In genomic region chr14:118657206-118657605, GRCm38 (mm10) we compare ENCODE assay signal across 17 mouse cellular contexts. TPM values are rescaled to one million over a fixed set of nuclear protein-coding genes. Genes with fewer than 3 reads are reported as not detected.
DNase-seq lines count a peak whose midpoint lies in the region; ATAC-seq and TF ChIP-seq lines count a peak whose summit lies in the region.
"Had no signal": no experiment of that assay in that cellular context is flagged by ENCODE, and none has a peak within 500 bp of the region (broad histone marks: within the 10 kb centered on the region; RNA-seq: fewer than 3 reads in every experiment).

No protein-coding gene starts in this region.

- peak; percentile 53 for TF ChIP-seq EP300 in liver, embryonic 14.5 days (IDR thresholded peaks at IDR 0.05; ENCODE audit: low read depth)

- DNase-seq in heart, embryonic 10.5 days (ENCODE audit: low spot score): no peak
- no peak for DNase-seq in heart, adult 18-20 months
- no peak for DNase-seq in liver, embryonic 11.5 days (ENCODE audit: low spot score)
- DNase-seq in liver: no peak
- no peak for DNase-seq in liver, embryonic 14.5 days (ENCODE audit: low read depth in 3 of 3, low spot score in 3 of 3)
- DNase-seq in cerebellum, postnatal 4 days (ENCODE audit: low spot score in 2 of 2): no peak
- DNase-seq in cerebellum, adult 18-20 months: no peak
- DNase-seq: cerebellum, adult 9-10 months; heart, postnatal 14 days; lung, adult 2 months; thymus, postnatal 4 days had no signal

- H3K27ac ChIP-seq in heart, embryonic 10.5 days: 0 out of 2 replicates have a peak overlapping the region, but pooled peaks have one; percentile 22
- peak overlapping the region; percentile 87 for H3K27ac ChIP-seq in liver, embryonic 11.5 days (ENCODE audit: low read depth, low read length)
- peak overlapping the region; percentile 50 for H3K27ac ChIP-seq in liver, embryonic 14.5 days
- peak overlapping the region; percentile 64; the same call in 1 of the 2 replicates for H3K27ac ChIP-seq in stomach, embryonic 16.5 days (ENCODE audit: low read length)
- H3K27ac ChIP-seq: embryonic facial prominence, embryonic 13.5 days; hindbrain, embryonic 13.5 days; neural tube, embryonic 12.5 days had no signal

- no peaks in the 10 kb centered on the region for H3K36me3 ChIP-seq in heart, embryonic 10.5 days
- H3K36me3 ChIP-seq in liver, embryonic 11.5 days (ENCODE audit: control insufficient read depth, insufficient read depth, low read length): no peaks in the 10 kb centered on the region
- no peaks in the 10 kb centered on the region for H3K36me3 ChIP-seq in liver, embryonic 14.5 days (replicated peaks; ENCODE audit: control insufficient read depth, insufficient read depth, low read depth)
- H3K36me3 ChIP-seq in stomach, embryonic 16.5 days (ENCODE audit: control insufficient read depth, insufficient read depth, low read length): no peaks in the 10 kb centered on the region
- H3K36me3 ChIP-seq: embryonic facial prominence, embryonic 13.5 days; heart, embryonic 12.5 days; hindbrain, embryonic 13.5 days; neural tube, embryonic 12.5 days had no signal

- no peak overlapping the region for H3K4me3 ChIP-seq in heart, embryonic 10.5 days
- no peak overlapping the region for H3K4me3 ChIP-seq in liver, embryonic 11.5 days (ENCODE audit: low read depth, low read length)
- no peak overlapping the region for H3K4me3 ChIP-seq in liver, embryonic 14.5 days (ENCODE audit: insufficient read depth in 1 of 2, low read depth in 2 of 2, low read length in 2 of 2)
- H3K4me3 ChIP-seq in stomach, embryonic 16.5 days (replicated peaks; ENCODE audit: low read length): no peak overlapping the region
- H3K4me3 ChIP-seq: embryonic facial prominence, embryonic 13.5 days; heart, embryonic 12.5 days; hindbrain, embryonic 13.5 days; neural tube, embryonic 12.5 days had no signal

- WGBS in heart, embryonic 10.5 days: 44% methylated on average over 4 of the region's 4 CpGs
- 25% methylated on average over 4 of the region's 4 CpGs for WGBS in liver, embryonic 11.5 days
- 9% methylated on average over 4 of the region's 4 CpGs for WGBS in liver, embryonic 14.5 days (ENCODE audit: insufficient replicate concordance)
- WGBS in stomach, embryonic 16.5 days: 53% methylated on average over 4 of the region's 4 CpGs

- peak overlapping the region; percentile 27 for H3K4me2 ChIP-seq in liver, embryonic 11.5 days
- peak overlapping the region; percentile 1; the same call in 1 of the 2 replicates for H3K4me2 ChIP-seq in liver, embryonic 14.5 days (ENCODE audit: low read depth)
- H3K4me2 ChIP-seq in stomach, embryonic 16.5 days (ENCODE audit: low read depth, low read length): no peak overlapping the region
- H3K4me2 ChIP-seq: embryonic facial prominence, embryonic 13.5 days; heart, embryonic 12.5 days; hindbrain, embryonic 13.5 days; neural tube, embryonic 12.5 days had no signal

- ATAC-seq in liver, embryonic 11.5 days (replicated peaks; ENCODE audit: low FRiP score): peak; percentile 80
- ATAC-seq in liver, embryonic 14.5 days (ENCODE audit: insufficient read depth): peak; percentile 75
- ATAC-seq in stomach, embryonic 16.5 days (ENCODE audit: insufficient read depth, low FRiP score): no peak
- ATAC-seq: forebrain, embryonic 14.5 days had no signal

- no peaks in the 10 kb centered on the region for H3K9me3 ChIP-seq in heart, embryonic 10.5 days
- H3K9me3 ChIP-seq in liver, embryonic 11.5 days (ENCODE audit: control insufficient read depth, low read length): no peaks in the 10 kb centered on the region
- no peaks in the 10 kb centered on the region for H3K9me3 ChIP-seq in liver, embryonic 14.5 days (ENCODE audit: control insufficient read depth, low read length)
- no peaks in the 10 kb centered on the region for H3K9me3 ChIP-seq in stomach, embryonic 16.5 days (replicated peaks; ENCODE audit: control insufficient read depth, low read length)
- H3K9me3 ChIP-seq: embryonic facial prominence, embryonic 13.5 days; heart, embryonic 12.5 days; hindbrain, embryonic 13.5 days; neural tube, embryonic 12.5 days had no signal

- H3K4me1 ChIP-seq in heart, embryonic 10.5 days: peaks cover 23% of the 10 kb centered on the region
- H3K4me1 ChIP-seq in liver, embryonic 11.5 days (replicated peaks; ENCODE audit: control insufficient read depth, insufficient read depth, low read length): peaks cover 25% of the 10 kb centered on the region
- H3K4me1 ChIP-seq in liver, embryonic 14.5 days (replicated peaks; ENCODE audit: control insufficient read depth in 2 of 2, insufficient read depth in 2 of 2, low read length in 1 of 2): peaks cover 4 to 38% of the 10 kb centered on the region in 2 experiments
- H3K4me1 ChIP-seq in stomach, embryonic 16.5 days (ENCODE audit: control insufficient read depth, insufficient read depth, low read length): peaks cover 15% of the 10 kb centered on the region; the same call in 1 of the 2 replicates

- no peak for TF ChIP-seq CTCF in liver, embryonic 14.5 days (IDR thresholded peaks at IDR 0.05; ENCODE audit: low read depth)

- peaks cover 4% of the 10 kb centered on the region; the same call in 1 of the 2 replicates for H3K27me3 ChIP-seq in heart, embryonic 10.5 days (ENCODE audit: insufficient read depth, poor library complexity, severe bottlenecking)
- H3K27me3 ChIP-seq in liver, embryonic 11.5 days (replicated peaks; ENCODE audit: control insufficient read depth, insufficient read depth, low read length): no peaks in the 10 kb centered on the region
- H3K27me3 ChIP-seq in liver, embryonic 14.5 days (ENCODE audit: control insufficient read depth, insufficient read depth, low read length): no peaks in the 10 kb centered on the region
- no peaks in the 10 kb centered on the region for H3K27me3 ChIP-seq in stomach, embryonic 16.5 days (ENCODE audit: control insufficient read depth, insufficient read depth, low read length)
- H3K27me3 ChIP-seq: embryonic facial prominence, embryonic 13.5 days; heart, embryonic 12.5 days; hindbrain, embryonic 13.5 days; neural tube, embryonic 12.5 days had no signal

- H3K9ac ChIP-seq in liver, embryonic 11.5 days (ENCODE audit: low read depth, low read length): peak overlapping the region; percentile 25; the same call in 1 of the 2 replicates
- H3K9ac ChIP-seq in liver, embryonic 14.5 days (replicated peaks): no peak overlapping the region; the same call in 1 of the 2 replicates
- H3K9ac ChIP-seq in stomach, embryonic 16.5 days (ENCODE audit: low read length): no peak overlapping the region
- H3K9ac ChIP-seq: embryonic facial prominence, embryonic 13.5 days; heart, embryonic 12.5 days; hindbrain, embryonic 13.5 days; neural tube, embryonic 12.5 days had no signal

RNA-seq across cellular contexts. Expression of gene Abcc4, which starts 48.8 kb away (rescaled TPM):
- polyA plus RNA-seq in heart, embryonic 10.5 days (2016; fragmentation: Nextera tagmentation; extraction: Ambion mirVana): 1.9 TPM in 2 replicates
- total RNA-seq in heart, adult 18-20 months (2021): 10 to 100 TPM in 1 of 2 experiments, 1 to 10 TPM in 1; 8.3 to 10.5 TPM
- polyA plus RNA-seq in liver, embryonic 11.5 days (2014; fragmentation: Nextera tagmentation; extraction: Ambion mirVana): 4.5 and 5.8 TPM in 2 replicates
- polyA plus RNA-seq in liver, embryonic 14.5 days (2012; rRNA removed): 1.0 and 1.4 TPM in 2 replicates
- 1.9 and 2.3 TPM in 2 replicates for polyA plus RNA-seq in liver, embryonic 14.5 days (2014; fragmentation: Nextera tagmentation; extraction: Ambion mirVana)
- polyA plus RNA-seq in stomach, embryonic 16.5 days (2015; fragmentation: Nextera tagmentation; extraction: Ambion mirVana): 5.2 and 6.1 TPM in 2 replicates

Comparison
In these comparisons a context has a peak if more than half of its experiments do, and no peak if none do; other contexts are left out.
1. H3K27ac ChIP-seq: peak in every context shown above with its lines; median percentile 87 in liver, embryonic 11.5 days; 64 in stomach, embryonic 16.5 days; 50 in liver, embryonic 14.5 days; 22 in heart, embryonic 10.5 days.